8 mouse cellular contexts compared by ENCODE assay signal in the genomic region with DNA sequence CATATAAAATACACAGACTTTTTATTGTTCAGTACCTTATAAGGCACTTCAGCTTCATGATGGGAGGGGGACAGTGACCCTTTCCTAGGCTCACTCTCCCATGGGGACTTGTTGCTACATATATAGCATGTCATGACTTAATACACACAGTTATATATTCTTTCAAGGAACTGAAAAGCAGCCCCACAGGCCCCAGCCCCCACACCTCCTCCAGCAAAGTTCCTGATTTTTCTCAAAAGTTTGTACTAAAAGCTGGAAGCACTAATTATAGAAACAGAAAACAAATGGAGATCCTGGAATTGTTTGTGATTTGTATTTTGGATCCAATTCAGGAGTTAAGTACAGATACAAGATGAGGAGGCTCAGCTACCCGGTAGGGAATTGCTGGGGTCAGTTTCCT. TPM values are rescaled to one million over a fixed set of nuclear protein-coding genes. Genes with fewer than 3 reads are reported as not detected.
DNase-seq lines count a peak whose midpoint lies in the region; ATAC-seq and TF ChIP-seq lines count a peak whose summit lies in the region.
"Had no signal": no experiment of that assay in that cellular context is flagged by ENCODE, and none has a peak within 500 bp of the region (broad histone marks: within the 10 kb centered on the region; RNA-seq: fewer than 3 reads in every experiment).

No protein-coding gene starts in this region.

- peaks cover 31% of the 10 kb centered on the region for H3K4me1 ChIP-seq in lung, postnatal 0 days (ENCODE audit: insufficient read depth, low read depth, low read length)
- H3K4me1 ChIP-seq in heart, embryonic 11.5 days (ENCODE audit: control insufficient read depth, insufficient read depth, low read length): peaks cover 48% of the 10 kb centered on the region
- peaks cover 12% of the 10 kb centered on the region for H3K4me1 ChIP-seq in limb, embryonic 11.5 days (ENCODE audit: control insufficient read depth, insufficient read depth, low read length)
- peaks cover 42% of the 10 kb centered on the region for H3K4me1 ChIP-seq in stomach, embryonic 15.5 days

- ATAC-seq in lung, postnatal 0 days: no peak
- ATAC-seq in heart, embryonic 11.5 days (replicated peaks; ENCODE audit: insufficient number of reproducible peaks, low FRiP score, low TSS enrichment): no peak
- ATAC-seq in limb, embryonic 11.5 days (ENCODE audit: insufficient number of reproducible peaks, low FRiP score, low TSS enrichment, low read depth): no peak
- no peak for ATAC-seq in stomach, embryonic 15.5 days (ENCODE audit: insufficient read depth, low FRiP score, low read depth)

- no peak for DNase-seq in lung, postnatal 0 days (ENCODE audit: low spot score)
- DNase-seq in lung, postnatal 14 days: no peak
- no peak for DNase-seq in limb, embryonic 11.5 days (ENCODE audit: low spot score)
- no peak for DNase-seq in right cerebral cortex, adult 18-20 months
- no peak for DNase-seq in spleen, postnatal 10 days (ENCODE audit: low spot score in 2 of 2)
- DNase-seq: thymus, adult 2 months had no signal

- 0% methylated on average over 1 of the region's 1 CpGs for WGBS in lung, postnatal 0 days
- 21% methylated on average over 1 of the region's 1 CpGs for WGBS in heart, embryonic 11.5 days (ENCODE audit: insufficient replicate concordance)
- 44% methylated on average over 1 of the region's 1 CpGs for WGBS in limb, embryonic 11.5 days
- 16% methylated on average over 1 of the region's 1 CpGs for WGBS in stomach, embryonic 15.5 days

- H3K4me2 ChIP-seq in lung, postnatal 0 days (replicated peaks; ENCODE audit: low read depth, low read length): no peak overlapping the region
- peak overlapping the region; percentile 43 for H3K4me2 ChIP-seq in heart, embryonic 11.5 days
- peak overlapping the region; percentile 18; the same call in 1 of the 2 replicates for H3K4me2 ChIP-seq in limb, embryonic 11.5 days (ENCODE audit: low read depth, severe bottlenecking)
- H3K4me2 ChIP-seq in stomach, embryonic 15.5 days: peak overlapping the region; percentile 9; the same call in 1 of the 2 replicates

- peak overlapping the region; percentile 55 for H3K27ac ChIP-seq in lung, postnatal 0 days (ENCODE audit: low read length)
- H3K27ac ChIP-seq in heart, embryonic 11.5 days (ENCODE audit: low read depth, low read length): peak overlapping the region; percentile 80
- peak overlapping the region; percentile 45; the same call in 1 of the 2 replicates for H3K27ac ChIP-seq in limb, embryonic 11.5 days (replicated peaks; ENCODE audit: low read depth, low read length)
- H3K27ac ChIP-seq in stomach, embryonic 15.5 days: peak overlapping the region; percentile 49

- no peak for TF ChIP-seq EP300 in lung, postnatal 0 days (IDR thresholded peaks at IDR 0.05)

- peaks cover 24% of the 10 kb centered on the region for H3K36me3 ChIP-seq in lung, postnatal 0 days (ENCODE audit: insufficient read depth, low read length)
- peaks cover 23% of the 10 kb centered on the region for H3K36me3 ChIP-seq in heart, embryonic 11.5 days (ENCODE audit: control insufficient read depth, insufficient read depth, low read length)
- peaks cover 25% of the 10 kb centered on the region for H3K36me3 ChIP-seq in limb, embryonic 11.5 days (ENCODE audit: control insufficient read depth, insufficient read depth, low read length)
- peaks cover 35% of the 10 kb centered on the region for H3K36me3 ChIP-seq in stomach, embryonic 15.5 days

- H3K27me3 ChIP-seq in lung, postnatal 0 days (replicated peaks; ENCODE audit: insufficient read depth, low read length): no peaks in the 10 kb centered on the region
- no peaks in the 10 kb centered on the region for H3K27me3 ChIP-seq in heart, embryonic 11.5 days (ENCODE audit: control insufficient read depth, insufficient read depth, low read length)
- no peaks in the 10 kb centered on the region for H3K27me3 ChIP-seq in limb, embryonic 11.5 days (ENCODE audit: control insufficient read depth, insufficient read depth, low read length)
- no peaks in the 10 kb centered on the region for H3K27me3 ChIP-seq in stomach, embryonic 15.5 days (replicated peaks)

- no peak for TF ChIP-seq CTCF in lung, postnatal 0 days (IDR thresholded peaks at IDR 0.05)

- H3K9me3 ChIP-seq in lung, postnatal 0 days (ENCODE audit: low read length): no peaks in the 10 kb centered on the region
- no peaks in the 10 kb centered on the region for H3K9me3 ChIP-seq in heart, embryonic 11.5 days (replicated peaks; ENCODE audit: control insufficient read depth, low read length)
- H3K9me3 ChIP-seq in limb, embryonic 11.5 days (ENCODE audit: control insufficient read depth, low read length): no peaks in the 10 kb centered on the region
- H3K9me3 ChIP-seq in stomach, embryonic 15.5 days: no peaks in the 10 kb centered on the region

- H3K4me3 ChIP-seq in lung, postnatal 0 days (ENCODE audit: low read depth, low read length): no peak overlapping the region
- peak overlapping the region; percentile 1; the same call in 1 of the 2 replicates for H3K4me3 ChIP-seq in heart, embryonic 11.5 days (ENCODE audit: low read depth, low read length)
- no peak overlapping the region for H3K4me3 ChIP-seq in limb, embryonic 11.5 days (ENCODE audit: low read depth, low read length)
- H3K4me3 ChIP-seq in stomach, embryonic 15.5 days (replicated peaks): no peak overlapping the region

- H3K9ac ChIP-seq in lung, postnatal 0 days (replicated peaks; ENCODE audit: low read depth): no peak overlapping the region
- no peak overlapping the region for H3K9ac ChIP-seq in heart, embryonic 11.5 days (ENCODE audit: low read depth, low read length)
- H3K9ac ChIP-seq in limb, embryonic 11.5 days (ENCODE audit: low read length): no peak overlapping the region
- H3K9ac ChIP-seq in stomach, embryonic 15.5 days: no peak overlapping the region

RNA-seq across cellular contexts. Expression of a gene that starts 2.9 kb away (rescaled TPM):
- 4.8 and 9.6 TPM in 2 replicates for polyA plus RNA-seq in lung, postnatal 0 days (2015; fragmentation: Nextera tagmentation; extraction: Ambion mirVana)
- 5.6 and 8.6 TPM in 2 replicates for polyA plus RNA-seq in heart, embryonic 11.5 days (2014; fragmentation: Nextera tagmentation; extraction: Ambion mirVana)
- 8.6 and 13.0 TPM in 2 replicates for polyA plus RNA-seq in limb, embryonic 11.5 days (2014; fragmentation: Nextera tagmentation; extraction: Ambion mirVana)
- polyA plus RNA-seq in stomach, embryonic 15.5 days (2015; fragmentation: Nextera tagmentation; extraction: Ambion mirVana): 37.5 and 62.9 TPM in 2 replicates

RNA-seq across cellular contexts. Expression of a gene that starts 59.4 kb away (rescaled TPM):
- polyA plus RNA-seq in lung, postnatal 0 days (2015; fragmentation: Nextera tagmentation; extraction: Ambion mirVana): 1,238 and 1,252 TPM in 2 replicates
- 1,095 and 1,127 TPM in 2 replicates for polyA plus RNA-seq in heart, embryonic 11.5 days (2014; fragmentation: Nextera tagmentation; extraction: Ambion mirVana)
- polyA plus RNA-seq in limb, embryonic 11.5 days (2014; fragmentation: Nextera tagmentation; extraction: Ambion mirVana): 1,406 and 1,468 TPM in 2 replicates
- 1,615 and 1,630 TPM in 2 replicates for polyA plus RNA-seq in stomach, embryonic 15.5 days (2015; fragmentation: Nextera tagmentation; extraction: Ambion mirVana)
